Mouse (Mus musculus): Measurements from ENCODE around the gene Ptpa. TPM values are rescaled to one million over a fixed set of nuclear protein-coding genes. Genes with fewer than 3 reads are reported as not detected.
"Not testable (repeated sequence)": the region's sequence is repeated elsewhere in the genome, so short reads cannot be mapped to it uniquely, and the experiment has no call there.

Gene Ptpa
- polyA plus RNA-seq, 1 experiment from 2014 or later, result 129 TPM

GRCm38 (mm10) chr2:30416649-30416965 is 768 bp downstream of the Ptpa start:
- Histone ChIP-seq H3K9me3 (replicated peaks) (no peaks in the 10 kb centered on the region), H3K36me3 (replicated peaks) (peaks cover 21% of the 10 kb centered on the region), H3K9ac (peak overlapping the region; percentile 100), H3K4me1 (replicated peaks) (peaks cover 70% of the 10 kb centered on the region), H3K27ac (replicated peaks) (peak overlapping the region; percentile 96), H3K4me3 (replicated peaks) (peak overlapping the region; percentile 100), H3K27me3 (no peaks in the 10 kb centered on the region), H3K4me2 (peak overlapping the region; percentile 89)
- no peak for ATAC-seq (ENCODE audit: insufficient read depth)
- WGBS (ENCODE audit: insufficient replicate concordance), result under 1% methylated on average over 7 of the region's 7 CpGs

GRCm38 (mm10) chr2:30417154-30417553 is 1.3 kb downstream of the Ptpa start:
- Histone ChIP-seq H3K9ac (peak overlapping the region; percentile 100), H3K4me3 (replicated peaks) (peak overlapping the region; percentile 100), H3K27ac (replicated peaks) (peak overlapping the region; percentile 96), H3K4me1 (replicated peaks) (peaks cover 70% of the 10 kb centered on the region), H3K4me2 (peak overlapping the region; percentile 89), H3K36me3 (replicated peaks) (peaks cover 23% of the 10 kb centered on the region)
- H3K9me3 ChIP-seq (replicated peaks); H3K27me3 ChIP-seq; ATAC-seq (ENCODE audit: insufficient read depth): not testable (repeated sequence)
- WGBS (ENCODE audit: insufficient replicate concordance), result 26% methylated on average over 6 of the region's 6 CpGs

GRCm38 (mm10) chr2:30417595-30418165 is 1.8 kb downstream of the Ptpa start:
- 26% methylated on average over 5 of the region's 5 CpGs for WGBS (ENCODE audit: insufficient replicate concordance)
- H3K4me1 ChIP-seq (replicated peaks), result peaks cover 67% of the 10 kb centered on the region
- H3K27me3 ChIP-seq, result no peaks in the 10 kb centered on the region
- peak overlapping the region; percentile 100 for H3K9ac ChIP-seq
- no peaks in the 10 kb centered on the region for H3K9me3 ChIP-seq (replicated peaks)
- ATAC-seq (ENCODE audit: insufficient read depth), result peak; percentile 61
- peak overlapping the region; percentile 89 for H3K4me2 ChIP-seq
- peak overlapping the region; percentile 96 for H3K27ac ChIP-seq (replicated peaks)
- H3K4me3 ChIP-seq (replicated peaks), result peak overlapping the region; percentile 100
- peaks cover 23% of the 10 kb centered on the region for H3K36me3 ChIP-seq (replicated peaks)

GRCm38 (mm10) chr2:30418259-30418658 is 2.4 kb downstream of the Ptpa start:
- Histone ChIP-seq H3K4me3 (replicated peaks) (peak overlapping the region; percentile 100), H3K4me1 (replicated peaks) (peaks cover 65% of the 10 kb centered on the region), H3K4me2 (peak overlapping the region; percentile 89), H3K27me3 (no peaks in the 10 kb centered on the region), H3K9ac (peak overlapping the region; percentile 100), H3K36me3 (replicated peaks) (peaks cover 24% of the 10 kb centered on the region), H3K27ac (replicated peaks) (peak overlapping the region; percentile 96), H3K9me3 (replicated peaks) (no peaks in the 10 kb centered on the region)
- 65% methylated on average over 6 of the region's 6 CpGs for WGBS (ENCODE audit: insufficient replicate concordance)
- ATAC-seq (ENCODE audit: insufficient read depth), result no peak

- H3K36me3 ChIP-seq (replicated peaks), result peaks cover 28% of the 10 kb centered on the region
- H3K9ac ChIP-seq, result peak overlapping the region; percentile 100
- no peak for ATAC-seq (ENCODE audit: insufficient read depth)
- H3K4me1 ChIP-seq (replicated peaks), result peaks cover 61% of the 10 kb centered on the region
- H3K27ac ChIP-seq (replicated peaks), result peak overlapping the region; percentile 96
- 23% methylated on average over 10 of the region's 10 CpGs for WGBS (ENCODE audit: insufficient replicate concordance)
- peak overlapping the region; percentile 100 for H3K4me3 ChIP-seq (replicated peaks)
- H3K27me3 ChIP-seq, result no peaks in the 10 kb centered on the region
- peak overlapping the region; percentile 89 for H3K4me2 ChIP-seq
- no peaks in the 10 kb centered on the region for H3K9me3 ChIP-seq (replicated peaks)
Observed at GRCm38 (mm10) chr2:30419112-30419511, 3.3 kb downstream of the Ptpa start.

GRCm38 (mm10) chr2:30421432-30421831 is 5.6 kb downstream of the Ptpa start:
- H3K9me3 ChIP-seq (replicated peaks), result no peaks in the 10 kb centered on the region
- no peak overlapping the region for H3K27ac ChIP-seq (replicated peaks)
- peaks cover 36% of the 10 kb centered on the region for H3K36me3 ChIP-seq (replicated peaks)
- ATAC-seq (ENCODE audit: insufficient read depth), result no peak
- no peak overlapping the region for H3K4me3 ChIP-seq (replicated peaks)
- H3K9ac ChIP-seq, result no peak overlapping the region
- WGBS (ENCODE audit: insufficient replicate concordance), result 69% methylated on average over 4 of the region's 4 CpGs
- peaks cover 50% of the 10 kb centered on the region for H3K4me1 ChIP-seq (replicated peaks)
- no peaks in the 10 kb centered on the region for H3K27me3 ChIP-seq
- no peak overlapping the region for H3K4me2 ChIP-seq

GRCm38 (mm10) chr2:30429156-30429555 is 13.3 kb downstream of the Ptpa start:
- H3K9ac ChIP-seq, result no peak overlapping the region
- peaks cover 5% of the 10 kb centered on the region for H3K4me1 ChIP-seq (replicated peaks)
- no peaks in the 10 kb centered on the region for H3K27me3 ChIP-seq
- peaks cover 85% of the 10 kb centered on the region for H3K36me3 ChIP-seq (replicated peaks)
- no peaks in the 10 kb centered on the region for H3K9me3 ChIP-seq (replicated peaks)
- H3K27ac ChIP-seq (replicated peaks), result no peak overlapping the region
- no peak for ATAC-seq (ENCODE audit: insufficient read depth)
- H3K4me2 ChIP-seq, result no peak overlapping the region
- no peak overlapping the region for H3K4me3 ChIP-seq (replicated peaks)

- H3K27me3 ChIP-seq, result no peaks in the 10 kb centered on the region
- peak overlapping the region; percentile 71 for H3K27ac ChIP-seq (replicated peaks)
- peak overlapping the region; percentile 38 for H3K4me2 ChIP-seq
- H3K4me1 ChIP-seq (replicated peaks), result peaks cover 36% of the 10 kb centered on the region
- H3K4me3 ChIP-seq (replicated peaks), result no peak overlapping the region
- ATAC-seq (ENCODE audit: insufficient read depth), result peak; percentile 62
- peaks cover 98% of the 10 kb centered on the region for H3K36me3 ChIP-seq (replicated peaks)
- 16% methylated on average over 5 of the region's 5 CpGs for WGBS (ENCODE audit: insufficient replicate concordance)
- H3K9ac ChIP-seq, result no peak overlapping the region; the same call in 1 of the 2 replicates
- no peaks in the 10 kb centered on the region for H3K9me3 ChIP-seq (replicated peaks)
Observed at GRCm38 (mm10) chr2:30435326-30436155, 19.7 kb downstream of the Ptpa start.

GRCm38 (mm10) chr2:30436156-30436545 is 20.3 kb downstream of the Ptpa start:
- Histone ChIP-seq H3K4me2 (peak overlapping the region; percentile 38; the same call in 1 of the 2 replicates), H3K4me1 (replicated peaks) (peaks cover 42% of the 10 kb centered on the region), H3K9ac (no peak overlapping the region), H3K4me3 (replicated peaks) (no peak overlapping the region), H3K27ac (replicated peaks) (no peak overlapping the region), H3K9me3 (replicated peaks) (no peaks in the 10 kb centered on the region), H3K36me3 (replicated peaks) (peaks cover 97% of the 10 kb centered on the region), H3K27me3 (no peaks in the 10 kb centered on the region)
- ATAC-seq (ENCODE audit: insufficient read depth), result no peak
- WGBS (ENCODE audit: insufficient replicate concordance), result 69% methylated on average over 5 of the region's 5 CpGs

GRCm38 (mm10) chr2:30436809-30437208 is 21.0 kb downstream of the Ptpa start:
- ATAC-seq (ENCODE audit: insufficient read depth), result no peak
- H3K36me3 ChIP-seq (replicated peaks), result peaks cover 97% of the 10 kb centered on the region
- no peaks in the 10 kb centered on the region for H3K27me3 ChIP-seq
- H3K27ac ChIP-seq (replicated peaks), result no peak overlapping the region
- WGBS (ENCODE audit: insufficient replicate concordance), result 89% methylated on average over 4 of the region's 4 CpGs
- H3K4me1 ChIP-seq (replicated peaks), result peaks cover 48% of the 10 kb centered on the region
- no peak overlapping the region for H3K9ac ChIP-seq
- H3K4me3 ChIP-seq (replicated peaks), result no peak overlapping the region
- H3K4me2 ChIP-seq, result no peak overlapping the region
- no peaks in the 10 kb centered on the region for H3K9me3 ChIP-seq (replicated peaks)

GRCm38 (mm10) chr2:30437791-30438190 is 22.0 kb downstream of the Ptpa start:
- Histone ChIP-seq H3K27ac (replicated peaks) (no peak overlapping the region), H3K4me1 (replicated peaks) (peaks cover 57% of the 10 kb centered on the region), H3K27me3 (no peaks in the 10 kb centered on the region), H3K36me3 (replicated peaks) (peaks cover 97% of the 10 kb centered on the region), H3K4me3 (replicated peaks) (no peak overlapping the region), H3K9ac (no peak overlapping the region), H3K9me3 (replicated peaks) (no peaks in the 10 kb centered on the region), H3K4me2 (no peak overlapping the region)
- WGBS (ENCODE audit: insufficient replicate concordance), result 91% methylated on average over 4 of the region's 4 CpGs
- no peak for ATAC-seq (ENCODE audit: insufficient read depth)
